Mouse (Mus musculus): ENCODE measurements around the gene Smim17.
"Not testable (repeated sequence)": the region's sequence is repeated elsewhere in the genome, so short reads cannot be mapped to it uniquely, and the experiment has no call there.

Gene Smim17

GRCm38 (mm10) chr7:6415442-6415787 is 16.9 kb downstream of the Smim17 start:
- no peak for DNase-seq (ENCODE audit: low read depth)

- no peak for DNase-seq (ENCODE audit: low read depth)
These were observed 21.4 kb downstream of the Smim17 start for GRCm38 (mm10) chr7:6419894-6420293.

GRCm38 (mm10) chr7:6429381-6429780 is 30.9 kb downstream of the Smim17 start:
- no peak for DNase-seq (ENCODE audit: low read depth)

DNA sequence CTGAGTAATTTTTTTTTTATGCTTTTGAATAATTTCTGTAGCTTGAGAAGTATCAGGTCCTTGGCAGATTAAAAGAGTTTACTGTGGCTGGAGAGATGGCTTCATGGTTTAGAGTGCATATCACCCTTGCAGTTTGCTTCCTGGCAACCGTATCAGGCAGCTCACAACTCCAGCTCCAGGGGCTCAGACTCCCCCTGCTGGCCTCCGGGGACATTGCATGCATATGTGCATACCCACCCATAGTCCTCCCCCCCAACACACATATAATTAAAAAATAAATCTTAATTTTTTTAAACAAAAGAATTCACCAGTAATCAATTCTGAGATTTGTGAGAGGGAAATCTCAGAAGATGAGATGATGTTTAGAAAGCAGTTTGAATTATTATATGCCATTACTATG is 31.8 kb downstream of the Smim17 start:
- peak; percentile 49 for DNase-seq (ENCODE audit: low read depth)

- no peak for DNase-seq (ENCODE audit: low read depth)
These were observed 39.9 kb downstream of the Smim17 start, which contains the start of gene Olfr1344 for GRCm38 (mm10) chr7:6438388-6438787. TSS of gene Olfr1344 (plus strand) at chr7:6438688.

GRCm38 (mm10) chr7:6441173-6441572 is 42.7 kb downstream of the Smim17 start:
- no peak for DNase-seq (ENCODE audit: low read depth)

- peak; percentile 55 for DNase-seq (ENCODE audit: low read depth)
These were observed 49.3 kb downstream of the Smim17 start for GRCm38 (mm10) chr7:6447771-6448170.

DNA sequence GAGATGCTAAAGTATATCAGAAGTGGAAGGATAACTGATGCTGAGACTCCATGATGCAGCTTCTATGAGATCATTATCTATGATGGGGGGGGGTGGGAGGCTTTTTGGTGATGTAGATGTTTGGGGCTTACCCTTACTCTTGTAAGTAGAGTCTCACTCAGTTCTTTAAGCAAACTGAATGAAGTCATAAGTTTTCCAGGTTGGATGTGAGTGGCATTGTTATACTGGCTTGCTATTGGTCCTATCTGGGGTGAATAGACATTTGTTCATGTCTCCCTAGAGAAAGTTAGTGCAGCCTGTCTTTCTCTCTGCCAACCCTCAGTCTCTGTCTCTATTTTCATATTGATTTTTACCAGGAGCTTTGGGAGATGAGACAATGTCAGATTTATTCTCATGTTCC is 57.4 kb downstream of the Smim17 start, which contains the start of gene Olfr1336:
TSS of gene Olfr1336 (plus strand) at position 301 of the 400 bp plus-strand sequence.
- no peak for DNase-seq (ENCODE audit: low read depth)

- peak; percentile 19 for DNase-seq (ENCODE audit: low read depth)
These were observed 57.9 kb downstream of the Smim17 start for GRCm38 (mm10) chr7:6456399-6456798.

- no peak for DNase-seq (ENCODE audit: low read depth)
These were observed 68.4 kb downstream of the Smim17 start, which contains the start of gene Olfr1346 for GRCm38 (mm10) chr7:6466951-6467350. TSS of gene Olfr1346 (plus strand) at chr7:6467101.

DNA sequence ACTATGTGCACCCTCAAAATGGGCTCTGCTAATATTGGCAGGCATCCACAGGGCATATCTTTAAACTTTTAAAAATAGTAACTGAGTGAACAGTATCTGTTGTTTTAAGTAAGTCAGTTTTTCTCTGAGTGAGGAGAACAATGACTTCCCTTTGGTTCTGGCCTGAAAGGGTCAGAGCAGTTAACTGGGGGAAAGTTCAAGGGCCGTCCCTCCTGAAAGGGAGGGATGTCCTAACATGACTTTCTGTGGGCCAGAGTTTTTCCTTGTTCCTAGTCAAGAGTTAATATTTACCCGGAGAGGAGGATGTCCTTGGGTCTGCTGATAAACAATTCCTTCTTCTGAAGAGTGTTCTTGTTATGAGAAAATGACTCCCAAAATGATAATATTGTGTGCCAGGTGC is 79.1 kb downstream of the Smim17 start:
- DNase-seq (ENCODE audit: low read depth): not testable (repeated sequence)

Measured in 416B (cell line).